Mouse (Mus musculus) hindbrain, embryonic 14.5 days (tissue): Measurements from ENCODE around the gene Zmym3. TPM values are rescaled to one million over a fixed set of nuclear protein-coding genes. Genes with fewer than 3 reads are reported as not detected.
"Not testable (repeated sequence)": the region's sequence is repeated elsewhere in the genome, so short reads cannot be mapped to it uniquely, and the experiment has no call there.

ENCODE experiments used
- ATAC-seq: fragments of 200-750 bp; cut with Nextera tagmentation; 2 replicates; pipeline ENCODE4 v1.8.0; 2017; ENCODE audit warnings: moderate number of reproducible peaks, mild to moderate bottlenecking, moderate TSS enrichment, moderate library complexity; ENCODE audit not compliant: low FRiP score
- DNase-seq: peaks from one replicate; pipeline ENCODE4 v3.0.0-alpha.2; 2015; ENCODE audit warnings: low spot score
- H3K27ac ChIP-seq: fragments of 300-500 bp; sonication (generic); 2 replicates; pipeline ENCODE4 v1.5.1; 2014; ENCODE audit warnings: mild to moderate bottlenecking, moderate library complexity
- H3K27me3 ChIP-seq: fragments of 300-500 bp; sonication (generic); 2 replicates; pipeline ENCODE4 v1.6.1; 2014; ENCODE audit warnings: mild to moderate bottlenecking, low read length, mixed read lengths; ENCODE audit not compliant: control insufficient read depth, insufficient read depth
- H3K36me3 ChIP-seq: fragments of 300-500 bp; sonication (generic); replicated peaks from 2 replicates; pipeline ENCODE4 v1.6.1; 2014; ENCODE audit not compliant: control insufficient read depth, insufficient read depth
- H3K4me1 ChIP-seq: fragments of 300-500 bp; sonication (generic); replicated peaks from 2 replicates; pipeline ENCODE4 v1.6.1; 2014; ENCODE audit warnings: antibody characterized with exemption, low read length, mixed read lengths; ENCODE audit not compliant: control insufficient read depth, insufficient read depth
- H3K4me2 ChIP-seq: fragments of 300-500 bp; sonication (generic); replicated peaks from 2 replicates; pipeline ENCODE4 v1.6.1; 2014; ENCODE audit warnings: mild to moderate bottlenecking, moderate library complexity
- H3K4me3 ChIP-seq: fragments of 300-500 bp; sonication (generic); replicated peaks from 2 replicates; pipeline ENCODE4 v1.5.1; 2014; ENCODE audit warnings: mild to moderate bottlenecking, low read length
- H3K9ac ChIP-seq: fragments of 300-500 bp; sonication (generic); 2 replicates; pipeline ENCODE4 v1.6.1; 2014
- H3K9me3 ChIP-seq: fragments of 300-500 bp; sonication (generic); 2 replicates; pipeline ENCODE4 v1.6.1; 2016; ENCODE audit warnings: low read length; ENCODE audit not compliant: control insufficient read depth
- WGBS: fragments of 180-500 bp; shearing (Covaris S2); extraction: QIAGEN DNeasy Blood & Tissue Kit; methylation state at CpG from one replicate; pipeline ENCODE4 v1.1.7; 2014; 5-methylcytosine and 5-hydroxymethylcytosine counted together
- polyA plus RNA-seq: library from polyadenylated mRNA; unstranded; fragments of >200 nt; fragmentation: Nextera tagmentation; extraction: Ambion mirVana; gene quantifications from 2 replicates; pipeline ENCODE4 v1.2.1, GENCODE M21; 2014

Gene Zmym3
- polyA plus RNA-seq, 1 experiment from 2014 or later = 66.6 TPM

- Histone ChIP-seq H3K36me3 (no peaks in the 10 kb centered on the region), H3K4me1 (0 out of 2 replicates have a peak, but pooled peaks cover 4% of the 10 kb centered on the region), H3K27me3 (peaks cover 13% of the 10 kb centered on the region), H3K27ac (no peak overlapping the region), H3K9me3 (no peaks in the 10 kb centered on the region), H3K4me3 (no peak overlapping the region), H3K9ac (no peak overlapping the region), H3K4me2 (no peak overlapping the region)
- WGBS = 76% methylated on average over 1 of the region's 1 CpGs
- no peak for DNase-seq
- ATAC-seq = no peak
Measured at GRCm38 (mm10) chrX:101379744-101380143, 40.9 kb downstream of the Zmym3 start.

GRCm38 (mm10) chrX:101377076-101377475 is 43.6 kb downstream of the Zmym3 start:
- no peak overlapping the region for H3K9ac ChIP-seq
- H3K27me3 ChIP-seq = no peaks in the 10 kb centered on the region; the same call in 1 of the 2 replicates
- H3K4me3 ChIP-seq = no peak overlapping the region
- H3K4me2 ChIP-seq = no peak overlapping the region
- no peak for DNase-seq
- 70% methylated on average over 4 of the region's 4 CpGs for WGBS
- no peak for ATAC-seq
- H3K4me1 ChIP-seq = no peaks in the 10 kb centered on the region
- H3K9me3 ChIP-seq = no peaks in the 10 kb centered on the region
- no peak overlapping the region for H3K27ac ChIP-seq
- H3K36me3 ChIP-seq = no peaks in the 10 kb centered on the region

- ATAC-seq (no peak), DNase-seq (no peak)
- no peaks in the 10 kb centered on the region for H3K4me1 ChIP-seq
- 84% methylated on average over 7 of the region's 7 CpGs for WGBS
- no peak within 1 kb of the TSS for H3K4me3 ChIP-seq
- H3K4me2 ChIP-seq = no peak within 1 kb of the TSS
- H3K36me3 ChIP-seq = no peaks in the 10 kb centered on the region
- no peak within 1 kb of the TSS for H3K9ac ChIP-seq
- no peaks in the 10 kb centered on the region for H3K9me3 ChIP-seq
- no peak within 1 kb of the TSS for H3K27ac ChIP-seq
- no peaks in the 10 kb centered on the region; the same call in 1 of the 2 replicates for H3K27me3 ChIP-seq
Measured at GRCm38 (mm10) chrX:101376190-101376968, 44.3 kb downstream of the Zmym3 start, which contains the start of gene Gjb1. Gene Gjb1 (plus strand): TSS chrX:101376378.

- Histone ChIP-seq H3K9me3 (no peaks in the 10 kb centered on the region), H3K27me3 (no peaks in the 10 kb centered on the region; the same call in 1 of the 2 replicates), H3K4me1 (no peaks in the 10 kb centered on the region), H3K27ac (no peak overlapping the region), H3K4me3 (no peak overlapping the region), H3K36me3 (no peaks in the 10 kb centered on the region), H3K4me2 (no peak overlapping the region), H3K9ac (no peak overlapping the region)
- WGBS = 41% methylated on average over 5 of the region's 5 CpGs
- DNase-seq (no peak), ATAC-seq (no peak)
Measured at GRCm38 (mm10) chrX:101372946-101373345, 47.7 kb downstream of the Zmym3 start.

GRCm38 (mm10) chrX:101370573-101370972 is 50.1 kb downstream of the Zmym3 start:
- Histone ChIP-seq H3K27me3 (no peaks in the 10 kb centered on the region; the same call in 1 of the 2 replicates), H3K9me3 (no peaks in the 10 kb centered on the region), H3K27ac (no peak overlapping the region), H3K4me1 (no peaks in the 10 kb centered on the region), H3K4me3 (no peak overlapping the region), H3K36me3 (no peaks in the 10 kb centered on the region), H3K4me2 (no peak overlapping the region), H3K9ac (no peak overlapping the region)
- ATAC-seq (no peak), DNase-seq (no peak)
- WGBS = 72% methylated on average over 3 of the region's 3 CpGs

GRCm38 (mm10) chrX:101369001-101369400 is 51.6 kb downstream of the Zmym3 start:
- no peaks in the 10 kb centered on the region for H3K36me3 ChIP-seq
- no peak overlapping the region for H3K4me3 ChIP-seq
- H3K9me3 ChIP-seq = no peaks in the 10 kb centered on the region
- H3K27ac ChIP-seq = no peak overlapping the region
- H3K27me3 ChIP-seq = no peaks in the 10 kb centered on the region; the same call in 1 of the 2 replicates
- WGBS = 69% methylated on average over 7 of the region's 7 CpGs
- no peak overlapping the region for H3K9ac ChIP-seq
- ATAC-seq = no peak
- no peaks in the 10 kb centered on the region for H3K4me1 ChIP-seq
- no peak for DNase-seq
- H3K4me2 ChIP-seq = no peak overlapping the region

GRCm38 (mm10) chrX:101358902-101359301 is 61.7 kb downstream of the Zmym3 start:
- not testable (repeated sequence) for H3K27me3 ChIP-seq, H3K4me1 ChIP-seq, H3K36me3 ChIP-seq, DNase-seq, H3K27ac ChIP-seq, H3K9ac ChIP-seq, H3K4me3 ChIP-seq, H3K4me2 ChIP-seq, H3K9me3 ChIP-seq, ATAC-seq
- WGBS = 63% methylated on average over 3 of the region's 4 CpGs

Other genes starting within 250 kb of the Zmym3 start
- gene Snx12, start 198.3 kb downstream of the Zmym3 start, polyA plus RNA-seq = 41.4 and 42.3 TPM in 2 replicates
- 0.81 and 0.99 TPM in 2 replicates for gene Foxo4, start 166.3 kb downstream of the Zmym3 start, polyA plus RNA-seq
- gene Gm614, start 156.9 kb downstream of the Zmym3 start, polyA plus RNA-seq = not detected in 2 replicates
- 4.9 and 7.6 TPM in 2 replicates for gene Il2rg, start 152.6 kb downstream of the Zmym3 start, polyA plus RNA-seq
- gene Gm20489, start 151.8 kb downstream of the Zmym3 start, polyA plus RNA-seq = not detected in 2 replicates
- gene Med12, start 146.8 kb downstream of the Zmym3 start, polyA plus RNA-seq = 28.0 and 33.9 TPM in 2 replicates
- 95.9 and 116 TPM in 2 replicates for gene Nlgn3, start 121.7 kb downstream of the Zmym3 start, polyA plus RNA-seq
- gene Gjb1, start 44.5 kb downstream of the Zmym3 start, polyA plus RNA-seq = 0.96 and 1.3 TPM in 2 replicates
- gene Nono, start 8.5 kb upstream of the Zmym3 start, polyA plus RNA-seq = 256 and 283 TPM in 2 replicates
- gene Itgb1bp2, start 28.2 kb upstream of the Zmym3 start, polyA plus RNA-seq = 0.69 and 0.90 TPM in 2 replicates
- gene Taf1, start 111.9 kb upstream of the Zmym3 start, polyA plus RNA-seq = 18.3 and 18.5 TPM in 2 replicates
- 219 and 248 TPM in 2 replicates for gene Ogt, start 219.2 kb upstream of the Zmym3 start, polyA plus RNA-seq